Mouse (Mus musculus): Measurements from ENCODE around the gene Qrich2. TPM values are rescaled to one million over a fixed set of nuclear protein-coding genes. Genes with fewer than 3 reads are reported as not detected.
"Not testable (repeated sequence)": the region's sequence is repeated elsewhere in the genome, so short reads cannot be mapped to it uniquely, and the experiment has no call there.

Gene Qrich2
- polyA plus RNA-seq, 1 experiment from 2014 or later = 0.32 TPM

DNA sequence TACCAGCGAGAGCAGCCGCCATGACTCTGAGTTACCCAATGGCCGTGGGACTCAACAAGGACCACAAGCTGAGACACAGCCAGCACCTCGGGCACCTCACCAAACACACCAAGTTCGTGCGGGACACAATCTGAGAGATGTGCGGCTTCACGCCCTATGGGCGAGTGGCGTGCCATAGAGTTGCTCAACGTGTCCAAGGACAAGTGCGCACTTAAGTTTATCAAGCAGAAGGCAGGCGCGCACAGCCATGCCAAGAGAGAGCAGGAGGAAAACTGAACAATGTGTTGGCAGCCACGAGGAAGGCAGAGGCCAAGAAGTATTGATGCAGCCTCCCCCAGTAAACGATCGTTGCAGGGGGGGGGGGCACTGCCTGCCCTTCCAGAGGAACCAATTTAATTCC, 38.5 kb upstream of the Qrich2 start:
- no peak overlapping the region for H3K27ac ChIP-seq (ENCODE audit: low read length)
- ATAC-seq (ENCODE audit: low FRiP score, low TSS enrichment) = no peak
- no peaks in the 10 kb centered on the region for H3K27me3 ChIP-seq (ENCODE audit: insufficient read depth, low read length)
- H3K4me3 ChIP-seq (ENCODE audit: low read length) = no peak overlapping the region
- H3K36me3 ChIP-seq (ENCODE audit: insufficient read depth, low read length) = no peaks in the 10 kb centered on the region
- 91% methylated on average over 17 of the region's 17 CpGs for WGBS
- no peak overlapping the region for H3K9ac ChIP-seq (replicated peaks; ENCODE audit: low read length)
- no peaks in the 10 kb centered on the region for H3K9me3 ChIP-seq (ENCODE audit: low read length)
- no peaks in the 10 kb centered on the region for H3K4me1 ChIP-seq (ENCODE audit: insufficient read depth, low read length)
- no peak overlapping the region for H3K4me2 ChIP-seq (replicated peaks; ENCODE audit: low read depth, low read length)

DNA sequence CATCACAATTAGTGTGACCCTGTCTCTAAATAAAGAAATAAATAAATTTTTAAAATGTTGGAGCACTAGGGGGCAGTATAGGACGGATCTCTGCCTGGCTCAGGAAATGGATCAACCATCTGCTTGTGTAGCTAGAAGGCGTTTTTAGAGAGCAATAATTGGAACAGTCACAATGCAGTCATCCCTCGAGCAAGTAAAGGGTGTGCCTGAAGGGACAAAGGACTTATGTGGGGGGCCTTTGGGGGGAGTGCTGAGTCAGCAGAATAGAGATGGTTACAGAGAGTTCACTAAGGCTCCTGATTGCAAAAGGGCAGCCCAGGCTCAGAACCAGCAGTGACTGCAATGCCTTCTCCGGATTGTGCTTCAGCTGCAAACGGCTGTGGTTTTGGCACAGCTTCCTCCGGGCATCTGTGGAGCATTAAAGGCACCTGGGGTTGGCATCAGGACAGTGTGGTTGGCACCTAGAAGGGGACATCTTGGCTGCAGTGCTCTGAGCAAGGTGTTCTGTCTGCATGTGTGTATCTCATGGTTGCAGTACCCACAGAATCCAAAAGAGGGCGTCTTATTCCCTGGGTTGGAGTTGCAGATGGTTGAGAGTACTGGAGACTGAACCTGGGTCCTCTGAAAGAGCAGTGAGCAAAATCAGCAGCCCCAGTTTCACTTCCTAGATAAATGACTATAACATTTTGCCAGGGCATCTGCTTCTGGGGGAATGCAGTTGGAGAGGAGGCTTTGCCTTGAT, 35.1 kb upstream of the Qrich2 start:
- WGBS = 30% methylated on average over 7 of the region's 7 CpGs
- H3K4me1 ChIP-seq (ENCODE audit: insufficient read depth, low read length) = no peaks in the 10 kb centered on the region
- H3K4me2 ChIP-seq (replicated peaks; ENCODE audit: low read depth, low read length) = no peak overlapping the region
- peak; percentile 44; the same call in 1 of the 2 replicates for ATAC-seq (ENCODE audit: low FRiP score, low TSS enrichment)
- H3K27ac ChIP-seq (ENCODE audit: low read length) = no peak overlapping the region
- no peak overlapping the region for H3K4me3 ChIP-seq (ENCODE audit: low read length)
- no peaks in the 10 kb centered on the region for H3K36me3 ChIP-seq (ENCODE audit: insufficient read depth, low read length)
- H3K27me3 ChIP-seq (ENCODE audit: insufficient read depth, low read length) = no peaks in the 10 kb centered on the region
- H3K9ac ChIP-seq (replicated peaks; ENCODE audit: low read length) = no peak overlapping the region
- no peaks in the 10 kb centered on the region for H3K9me3 ChIP-seq (ENCODE audit: low read length)

DNA sequence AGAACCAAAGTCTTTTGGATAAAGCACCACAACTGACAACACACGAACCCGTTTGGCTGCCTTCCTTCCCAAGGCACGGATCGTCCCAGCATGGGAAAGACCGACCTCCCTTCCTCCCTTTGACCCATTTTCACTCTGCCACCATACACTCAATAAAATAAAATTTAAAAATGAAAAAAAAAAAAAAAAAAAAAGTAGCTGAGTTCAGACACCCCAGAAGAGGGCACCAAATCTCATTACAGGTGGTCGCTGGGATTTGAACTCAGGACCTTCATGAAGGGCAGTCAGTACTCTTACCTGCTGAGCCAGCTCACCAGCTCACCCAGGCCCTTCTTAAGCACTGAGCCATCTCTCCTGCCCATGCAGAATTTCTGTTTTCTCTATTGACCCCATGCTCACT, 33.0 kb upstream of the Qrich2 start:
- no peak for ATAC-seq (ENCODE audit: low FRiP score, low TSS enrichment)
- H3K36me3 ChIP-seq (ENCODE audit: insufficient read depth, low read length) = no peaks in the 10 kb centered on the region
- no peak overlapping the region for H3K27ac ChIP-seq (ENCODE audit: low read length)
- no peaks in the 10 kb centered on the region for H3K9me3 ChIP-seq (ENCODE audit: low read length)
- no peaks in the 10 kb centered on the region for H3K27me3 ChIP-seq (ENCODE audit: insufficient read depth, low read length)
- peak overlapping the region; percentile 35; the same call in 1 of the 2 replicates for H3K4me3 ChIP-seq (ENCODE audit: low read length)
- WGBS = 53% methylated on average over 6 of the region's 6 CpGs
- H3K9ac ChIP-seq (replicated peaks; ENCODE audit: low read length) = peak overlapping the region; percentile 56; the same call in 1 of the 2 replicates
- peak overlapping the region; percentile 54 for H3K4me2 ChIP-seq (replicated peaks; ENCODE audit: low read depth, low read length)
- H3K4me1 ChIP-seq (ENCODE audit: insufficient read depth, low read length) = no peaks in the 10 kb centered on the region

DNA sequence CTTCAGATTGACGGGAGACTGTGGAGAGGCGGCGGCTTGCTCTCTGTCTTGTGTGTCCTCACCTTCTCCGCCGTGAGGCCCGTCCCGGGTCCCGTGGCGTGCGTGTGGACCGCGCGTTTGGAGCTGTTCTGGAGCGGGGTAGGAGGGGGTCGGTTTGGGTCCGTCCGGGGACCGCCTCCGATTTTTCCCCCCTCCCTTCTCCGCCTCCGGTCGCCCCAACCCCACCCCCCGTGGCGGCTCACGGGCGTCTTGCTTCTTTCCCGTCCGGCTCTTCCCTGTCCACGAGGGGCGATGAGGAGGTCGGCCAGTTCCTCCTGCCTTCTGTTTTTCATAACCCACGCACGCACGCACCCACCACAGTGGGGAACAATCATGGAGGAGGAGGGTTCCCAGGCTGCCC, 32.6 kb upstream of the Qrich2 start:
- Histone ChIP-seq H3K36me3 (ENCODE audit: insufficient read depth, low read length) (no peaks in the 10 kb centered on the region), H3K9me3 (ENCODE audit: low read length) (no peaks in the 10 kb centered on the region), H3K4me1 (ENCODE audit: insufficient read depth, low read length) (0 out of 2 replicates have a peak, but pooled peaks cover 3% of the 10 kb centered on the region), H3K4me3 (ENCODE audit: low read length) (peak overlapping the region; percentile 35), H3K9ac (replicated peaks; ENCODE audit: low read length) (peak overlapping the region; percentile 56), H3K27ac (ENCODE audit: low read length) (no peak overlapping the region), H3K27me3 (ENCODE audit: insufficient read depth, low read length) (no peaks in the 10 kb centered on the region), H3K4me2 (replicated peaks; ENCODE audit: low read depth, low read length) (peak overlapping the region; percentile 54)
- no peak for ATAC-seq (ENCODE audit: low FRiP score, low TSS enrichment)
- 34% methylated on average over 34 of the region's 34 CpGs for WGBS

DNA sequence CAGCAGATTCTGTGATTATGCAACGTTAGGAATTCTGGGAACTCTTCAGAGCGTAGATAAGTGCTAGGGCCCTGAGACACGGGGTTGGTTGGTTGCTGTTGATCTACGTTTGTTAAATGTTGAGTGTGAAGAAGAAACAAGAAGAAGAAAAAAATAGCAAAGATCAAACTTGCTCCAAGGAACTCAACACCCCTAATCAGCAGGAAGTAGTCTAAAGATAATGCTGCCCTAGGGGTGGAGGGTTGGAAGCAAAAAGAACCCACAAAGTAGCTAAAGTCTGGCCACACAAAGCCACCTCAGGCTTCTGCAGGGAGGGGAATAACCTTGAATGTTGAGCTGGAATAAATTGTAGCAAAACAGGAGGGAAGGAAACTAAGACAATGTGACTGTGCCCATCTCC, 31.3 kb upstream of the Qrich2 start:
- ATAC-seq (ENCODE audit: low FRiP score, low TSS enrichment) = no peak
- H3K36me3 ChIP-seq (ENCODE audit: insufficient read depth, low read length) = no peaks in the 10 kb centered on the region
- H3K27ac ChIP-seq (ENCODE audit: low read length) = no peak overlapping the region
- no peaks in the 10 kb centered on the region for H3K27me3 ChIP-seq (ENCODE audit: insufficient read depth, low read length)
- no peak overlapping the region for H3K4me2 ChIP-seq (replicated peaks; ENCODE audit: low read depth, low read length)
- no peak overlapping the region for H3K4me3 ChIP-seq (ENCODE audit: low read length)
- 0 out of 2 replicates have a peak, but pooled peaks cover 5% of the 10 kb centered on the region for H3K4me1 ChIP-seq (ENCODE audit: insufficient read depth, low read length)
- no peak overlapping the region for H3K9ac ChIP-seq (replicated peaks; ENCODE audit: low read length)
- WGBS = 80% methylated on average over 4 of the region's 4 CpGs
- H3K9me3 ChIP-seq (ENCODE audit: low read length) = no peaks in the 10 kb centered on the region

DNA sequence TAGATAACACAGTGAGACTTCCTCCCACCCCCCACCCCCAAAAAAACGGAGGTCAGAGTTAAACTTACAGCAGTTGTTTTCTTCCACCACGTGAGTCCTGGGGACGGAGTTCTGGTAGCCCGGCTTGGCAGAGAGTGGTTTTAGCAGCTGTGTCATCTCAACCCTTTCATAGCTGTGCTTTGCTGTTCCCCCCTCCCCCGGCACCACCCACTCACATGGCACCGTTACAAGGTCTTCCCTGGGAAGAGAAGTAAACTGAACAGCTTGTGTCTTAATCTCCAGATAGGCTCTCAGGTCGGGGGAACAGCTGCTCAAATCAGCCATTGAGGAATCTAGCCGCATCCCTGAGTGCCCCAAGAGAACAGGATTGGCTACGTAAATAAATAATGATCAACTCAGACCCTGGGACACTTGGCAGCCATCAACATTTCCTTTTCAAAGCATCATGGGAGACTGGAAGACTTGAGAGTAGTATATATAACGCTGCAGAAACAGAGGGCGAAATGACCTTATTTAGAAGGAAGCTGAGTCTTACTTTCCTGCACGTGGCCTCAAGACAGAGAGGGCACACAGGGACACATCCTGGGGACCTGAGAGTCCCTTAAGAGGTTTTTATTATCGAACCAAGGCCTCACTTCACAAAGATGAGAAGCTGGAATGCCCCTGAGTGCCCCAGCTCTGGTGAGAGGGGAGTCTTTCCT, 28.6 kb upstream of the Qrich2 start:
- Histone ChIP-seq H3K9me3 (ENCODE audit: low read length) (no peaks in the 10 kb centered on the region), H3K27me3 (ENCODE audit: insufficient read depth, low read length) (no peaks in the 10 kb centered on the region), H3K4me3 (ENCODE audit: low read length) (no peak overlapping the region), H3K4me2 (replicated peaks; ENCODE audit: low read depth, low read length) (no peak overlapping the region), H3K4me1 (ENCODE audit: insufficient read depth, low read length) (0 out of 2 replicates have a peak, but pooled peaks cover 8% of the 10 kb centered on the region), H3K9ac (replicated peaks; ENCODE audit: low read length) (no peak overlapping the region), H3K27ac (ENCODE audit: low read length) (peak overlapping the region; percentile 62), H3K36me3 (ENCODE audit: insufficient read depth, low read length) (no peaks in the 10 kb centered on the region)
- 36% methylated on average over 13 of the region's 13 CpGs for WGBS
- 0 out of 2 replicates have a peak, but pooled peaks have one; percentile 28 for ATAC-seq (ENCODE audit: low FRiP score, low TSS enrichment)

DNA sequence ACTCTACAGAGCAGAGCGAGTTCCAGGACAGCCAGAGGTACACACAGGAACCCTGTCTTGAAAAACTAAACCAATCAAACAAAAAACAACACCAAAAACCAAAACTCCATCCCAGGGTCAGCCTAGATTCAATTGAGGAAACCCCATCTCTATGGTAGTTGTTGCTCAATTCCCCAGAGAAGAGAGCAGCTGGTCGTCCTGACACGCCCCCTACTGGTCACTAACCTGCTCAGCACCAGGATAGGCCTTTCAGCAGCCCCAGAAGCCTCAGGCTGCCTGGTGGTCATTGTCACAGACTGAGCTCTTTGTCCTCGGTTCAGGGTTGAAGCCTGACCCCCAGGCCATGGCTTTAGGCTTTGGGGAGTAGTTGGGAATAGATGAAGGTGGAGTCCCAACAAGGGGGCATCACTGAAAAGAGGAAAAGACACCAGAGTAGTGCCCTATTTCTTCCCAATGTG, 27.8 kb upstream of the Qrich2 start, which contains the start of gene Prpsap1:
Gene Prpsap1 (minus strand): TSS at position 408 of the 458 bp plus-strand sequence.
- H3K9me3 ChIP-seq (ENCODE audit: low read length) = no peaks in the 10 kb centered on the region
- H3K9ac ChIP-seq (replicated peaks; ENCODE audit: low read length) = no peak within 1 kb of the TSS
- no peak for ATAC-seq (ENCODE audit: low FRiP score, low TSS enrichment)
- no peaks in the 10 kb centered on the region for H3K27me3 ChIP-seq (ENCODE audit: insufficient read depth, low read length)
- H3K4me3 ChIP-seq (ENCODE audit: low read length) = no peak within 1 kb of the TSS
- H3K36me3 ChIP-seq (ENCODE audit: insufficient read depth, low read length) = no peaks in the 10 kb centered on the region
- H3K27ac ChIP-seq (ENCODE audit: low read length) = peak within 1 kb of the TSS; percentile 62
- H3K4me2 ChIP-seq (replicated peaks; ENCODE audit: low read depth, low read length) = no peak within 1 kb of the TSS
- peaks cover 14% of the 10 kb centered on the region for H3K4me1 ChIP-seq (ENCODE audit: insufficient read depth, low read length)
- WGBS = 23% methylated on average over 4 of the region's 4 CpGs

DNA sequence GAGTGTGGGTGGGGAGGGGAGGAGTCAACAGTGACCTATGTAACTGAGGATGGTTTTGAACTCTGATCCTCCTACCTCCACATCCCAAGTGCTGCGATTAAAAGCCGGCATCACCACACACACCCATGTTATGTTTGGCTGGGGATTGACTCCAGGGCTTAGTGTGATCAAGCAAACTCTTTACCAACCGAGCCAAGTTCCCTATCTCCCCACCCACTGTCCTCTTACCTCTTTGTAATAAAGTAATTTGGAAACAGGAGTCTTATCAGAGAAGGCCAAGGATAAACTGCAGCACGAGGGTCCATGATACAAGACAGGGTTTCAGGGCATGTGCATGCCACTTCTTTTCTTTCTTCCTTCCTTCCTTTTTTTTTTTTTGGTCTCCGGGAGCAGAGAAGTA, 27.1 kb upstream of the Qrich2 start:
- Histone ChIP-seq H3K27me3 (ENCODE audit: insufficient read depth, low read length) (no peaks in the 10 kb centered on the region), H3K36me3 (ENCODE audit: insufficient read depth, low read length) (no peaks in the 10 kb centered on the region), H3K27ac (ENCODE audit: low read length) (no peak overlapping the region), H3K4me1 (ENCODE audit: insufficient read depth, low read length) (peaks cover 17% of the 10 kb centered on the region), H3K4me3 (ENCODE audit: low read length) (no peak overlapping the region), H3K9me3 (ENCODE audit: low read length) (peaks cover 3% of the 10 kb centered on the region; the same call in 1 of the 2 replicates), H3K4me2 (replicated peaks; ENCODE audit: low read depth, low read length) (no peak overlapping the region), H3K9ac (replicated peaks; ENCODE audit: low read length) (no peak overlapping the region)
- WGBS = 69% methylated on average over 5 of the region's 5 CpGs
- no peak for ATAC-seq (ENCODE audit: low FRiP score, low TSS enrichment)

DNA sequence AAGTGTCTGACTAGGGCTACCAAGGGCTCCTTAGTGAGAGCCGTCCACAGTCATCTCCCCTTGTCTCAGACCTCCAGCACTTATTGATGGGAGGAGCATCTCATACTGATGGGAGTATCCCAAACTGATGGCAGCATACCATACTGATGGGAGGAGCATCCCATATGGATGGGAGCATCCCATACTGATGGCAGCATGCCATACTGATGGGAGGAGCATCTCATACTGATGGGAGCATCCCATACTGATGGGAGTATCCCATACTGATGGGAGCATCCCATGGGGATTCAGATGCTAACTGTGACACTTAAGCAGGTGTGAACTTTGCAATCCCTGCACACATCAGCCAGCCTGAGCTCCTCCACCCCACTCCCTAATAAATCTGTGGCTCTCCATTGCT, 26.5 kb upstream of the Qrich2 start:
- H3K27ac ChIP-seq (ENCODE audit: low read length); H3K4me2 ChIP-seq (replicated peaks; ENCODE audit: low read depth, low read length); H3K36me3 ChIP-seq (ENCODE audit: insufficient read depth, low read length); ATAC-seq (ENCODE audit: low FRiP score, low TSS enrichment); H3K9me3 ChIP-seq (ENCODE audit: low read length); H3K4me3 ChIP-seq (ENCODE audit: low read length); H3K27me3 ChIP-seq (ENCODE audit: insufficient read depth, low read length); H3K9ac ChIP-seq (replicated peaks; ENCODE audit: low read length): not testable (repeated sequence)
- WGBS = 67% methylated on average over 1 of the region's 1 CpGs
- peaks cover 17% of the 10 kb centered on the region for H3K4me1 ChIP-seq (ENCODE audit: insufficient read depth, low read length)

DNA sequence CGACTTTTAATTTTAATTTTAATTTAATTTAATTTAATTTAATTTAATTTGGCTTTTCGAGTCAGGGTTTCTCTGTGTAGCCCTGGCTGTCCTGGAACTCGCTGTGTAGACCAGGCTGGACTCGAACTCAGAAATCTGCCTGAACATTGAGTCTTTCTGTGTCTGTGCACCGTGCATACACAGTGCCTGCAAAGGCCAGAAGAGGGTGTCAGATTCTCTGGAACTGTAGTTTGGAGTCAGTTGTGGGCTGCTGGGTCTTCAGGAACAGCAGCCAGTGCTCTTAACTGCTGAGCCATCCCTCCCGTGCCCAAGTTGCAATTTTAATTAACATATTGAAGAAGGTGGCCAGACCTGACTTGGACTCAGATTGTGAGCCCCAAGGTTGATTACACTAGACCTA, 25.3 kb upstream of the Qrich2 start:
- H3K9me3 ChIP-seq (ENCODE audit: low read length) = peaks cover 3% of the 10 kb centered on the region; the same call in 1 of the 2 replicates
- 74% methylated on average over 6 of the region's 6 CpGs for WGBS
- H3K4me3 ChIP-seq (ENCODE audit: low read length) = no peak overlapping the region; the same call in 1 of the 2 replicates
- peak overlapping the region; percentile 75 for H3K4me2 ChIP-seq (replicated peaks; ENCODE audit: low read depth, low read length)
- H3K27ac ChIP-seq (ENCODE audit: low read length) = no peak overlapping the region
- peaks cover 13% of the 10 kb centered on the region for H3K36me3 ChIP-seq (ENCODE audit: insufficient read depth, low read length)
- no peak for ATAC-seq (ENCODE audit: low FRiP score, low TSS enrichment)
- peaks cover 17% of the 10 kb centered on the region for H3K4me1 ChIP-seq (ENCODE audit: insufficient read depth, low read length)
- H3K9ac ChIP-seq (replicated peaks; ENCODE audit: low read length) = no peak overlapping the region
- H3K27me3 ChIP-seq (ENCODE audit: insufficient read depth, low read length) = no peaks in the 10 kb centered on the region

Measured in kidney, embryonic 16.5 days (tissue).